Mouse (Mus musculus): ENCODE results near the gene Tyw3. TPM values are rescaled to one million over a fixed set of nuclear protein-coding genes. Genes with fewer than 3 reads are reported as not detected.

Tyw3 gene
- polyA plus RNA-seq (2017; shearing (Covaris generic)), result 3.4 TPM

DNA sequence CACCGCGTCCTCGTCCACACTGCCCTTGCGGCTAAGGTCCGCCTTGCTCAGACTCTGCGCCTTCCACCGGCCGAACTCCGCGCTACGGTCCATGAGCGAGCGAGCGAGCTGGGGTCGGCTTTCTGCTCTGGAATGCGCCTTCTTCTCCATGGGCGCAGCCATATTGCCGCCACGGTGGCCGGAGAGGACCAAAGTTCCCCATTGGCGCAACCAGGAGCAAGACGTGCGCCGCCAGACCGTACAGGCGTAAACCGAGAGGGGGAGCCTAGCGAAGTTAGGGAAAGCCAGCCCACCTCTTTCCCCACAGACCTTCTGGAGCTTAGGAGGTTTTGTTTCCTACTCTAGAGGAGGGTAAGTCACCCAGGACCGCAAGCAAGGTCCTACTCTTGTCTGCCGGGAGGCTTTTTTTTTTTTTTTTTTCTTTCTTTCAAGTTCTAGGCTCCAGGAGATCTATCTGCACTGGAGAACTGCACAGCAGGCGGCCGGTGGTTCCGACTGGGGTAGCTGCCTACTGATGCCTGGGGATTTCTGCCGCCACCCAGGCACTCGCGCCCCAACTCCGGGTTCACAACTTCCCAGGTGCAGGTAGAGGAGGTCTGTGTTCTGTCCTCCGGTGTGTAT is at the start of gene Tyw3:
TSS of gene Tyw3 (minus strand) at position 171 of the 621 bp plus-strand sequence.

GRCm38 (mm10) chr3:154596488-154596933 is 393 bp downstream of the Tyw3 start, which contains the start of gene Cryz:
Cryz (plus strand) TSS chr3:154596711.

Other genes starting within 250 kb of the Tyw3 start
- 2.0 TPM for gene Cryz, start 393 bp downstream of the Tyw3 start, polyA plus RNA-seq (2017; shearing (Covaris generic))
- gene Erich3, start 66.8 kb upstream of the Tyw3 start, polyA plus RNA-seq (2017; shearing (Covaris generic)), result 0.39 TPM